Mouse (Mus musculus): ENCODE measurements around the gene Tusc2.

GRCm38 (mm10) chr9:107540420-107540819, 22.6 kb upstream of the Tusc2 start:
- TF ChIP-seq POLR2A (IDR thresholded peaks at IDR 0.05; ENCODE audit: insufficient read depth, low read depth, low read length) = no peak
- no peak for TF ChIP-seq CTCF (IDR thresholded peaks at IDR 0.05)

Measured in heart, adult 2 months (tissue).